Mouse (Mus musculus): ENCODE measurements around the gene Ube2b. TPM values are rescaled to one million over a fixed set of nuclear protein-coding genes. Genes with fewer than 3 reads are reported as not detected.

Gene Ube2b
- total RNA-seq, 2 experiments from 2014 or later: 122 to 133 TPM

- intact Hi-C loops (cut with DNase I): no loop called here
- no peak for DNase-seq
Observed at GRCm38 (mm10) chr11:51938817-51939589, 61.6 kb downstream of the Ube2b start.

GRCm38 (mm10) chr11:51937361-51937781 is 63.2 kb downstream of the Ube2b start:
- intact Hi-C loops (cut with DNase I): no loop called here
- DNase-seq: no peak

- DNase-seq: no peak
Observed at GRCm38 (mm10) chr11:51935636-51936434, 64.7 kb downstream of the Ube2b start.

More at GRCm38 (mm10) chr11:51935636-51936434, 64.7 kb downstream of the Ube2b start:
- intact Hi-C loops (cut with DNase I): no loop called here

Other genes starting within 250 kb of the Ube2b start
- gene Sec24a, start 237.1 kb downstream of the Ube2b start, total RNA-seq (2021): 10 to 100 TPM; 28.6 to 32.2 TPM
- gene Sar1b, start 237.1 kb downstream of the Ube2b start, total RNA-seq (2021): 10 to 100 TPM; 74.6 to 84.8 TPM
- 1 to 10 TPM; 2.5 to 3.0 TPM for gene Jade2, start 143.1 kb downstream of the Ube2b start, total RNA-seq (2021)
- gene Cdkn2aipnl, start 33.1 kb downstream of the Ube2b start, total RNA-seq (2021): 10 to 100 TPM; 52.8 to 53.3 TPM
- 10 to 100 TPM; 32.4 to 32.6 TPM for gene Cdkl3, start 3.5 kb upstream of the Ube2b start, total RNA-seq (2021)
- 100 to 1,000 TPM; 132 to 134 TPM for gene Ppp2ca, start 97.9 kb upstream of the Ube2b start, total RNA-seq (2021)
- gene Olfr1373, start 144.8 kb upstream of the Ube2b start, total RNA-seq (2021): not detected
- gene Olfr1371, start 213.2 kb upstream of the Ube2b start, total RNA-seq (2021): not detected
- gene Skp1a, start 231.2 kb upstream of the Ube2b start, total RNA-seq (2021): 100 to 1,000 TPM; 474 to 484 TPM